Mouse (Mus musculus) C2C12 (cell line): ENCODE data around the gene Ubqln5. TPM values are rescaled to one million over a fixed set of nuclear protein-coding genes. Genes with fewer than 3 reads are reported as not detected.

Experiments used
- H3K27me3 ChIP-seq: one replicate; pipeline ENCODE4 v1.6.1; 2011; ENCODE audit not compliant: control insufficient read depth, insufficient read depth, insufficient read length
- H3K36me3 ChIP-seq: one replicate; pipeline ENCODE4 v1.6.1; 2011; ENCODE audit not compliant: control insufficient read depth, insufficient read depth
- H3K4me3 ChIP-seq: one replicate; pipeline ENCODE4 v1.5.1; 2011; ENCODE audit warnings: mild to moderate bottlenecking, control low read depth; ENCODE audit not compliant: poor library complexity, insufficient read depth, severe bottlenecking
- H3K79me2 ChIP-seq: one replicate; pipeline ENCODE4 v1.6.1; 2011; ENCODE audit not compliant: control insufficient read depth, insufficient read depth
- H3K79me3 ChIP-seq: one replicate; pipeline ENCODE4 v1.6.1; 2011; ENCODE audit warnings: low read depth, control low read depth
- H3ac ChIP-seq: one replicate; pipeline ENCODE3; 2011; ENCODE audit warnings: low read depth; ENCODE audit not compliant: control insufficient read depth, insufficient read length
- CEBPB ChIP-seq: IDR thresholded peaks from one replicate; pipeline ENCODE4 v1.6.1; 2011; ENCODE audit warnings: low read depth, mild to moderate bottlenecking, control low read depth, moderate library complexity
- CTCF ChIP-seq: IDR thresholded peaks from one replicate; pipeline ENCODE4 v1.5.1; 2011; ENCODE audit not compliant: control insufficient read depth, insufficient read depth, insufficient read length
- FOSL1 ChIP-seq: IDR thresholded peaks from one replicate; pipeline ENCODE4 v1.8.0; 2011; ENCODE audit warnings: mild to moderate bottlenecking, low read length; ENCODE audit not compliant: poor library complexity, insufficient read depth, severe bottlenecking
- MAX ChIP-seq: IDR thresholded peaks from one replicate; pipeline ENCODE4 v1.6.1; 2011; ENCODE audit warnings: mild to moderate bottlenecking, control low read depth
- MYOD1 ChIP-seq: IDR thresholded peaks from one replicate; pipeline ENCODE4 v1.6.1; 2011; ENCODE audit warnings: low read depth; ENCODE audit not compliant: control insufficient read depth, insufficient read length
- MYOG ChIP-seq: IDR thresholded peaks from one replicate; pipeline ENCODE4 v1.6.1; 2011; ENCODE audit not compliant: control insufficient read depth, insufficient read length; ENCODE audit errors: extremely low read depth
- USF1 ChIP-seq: IDR thresholded peaks from one replicate; pipeline ENCODE4 v1.6.1; 2011; ENCODE audit warnings: low read depth, mild to moderate bottlenecking, control low read depth, moderate library complexity
- long read RNA-seq, 2 experiments: library from polyadenylated mRNA; unstranded; transcript quantifications; one replicate each; pipeline ENCODE4 v2.0.0; 2019 to 2020
- polyA plus RNA-seq: library from polyadenylated mRNA; unstranded; fragments of >200 nt; fragmentation: generic; extraction: Trizol; gene quantifications from one replicate; pipeline ENCODE4 v1.2.1, GENCODE M21; 2012; ENCODE audit warnings: missing spikeins

Ubqln5 gene
- not detected for polyA plus RNA-seq
- long read RNA-seq, experiment 1 = 0 reads
- long read RNA-seq, experiment 2 = 0 reads

- TF ChIP-seq USF1 = no peak
- no peak for TF ChIP-seq MYOG
- TF ChIP-seq CEBPB = no peak
- no peak for TF ChIP-seq FOSL1
- no peak for TF ChIP-seq CTCF
- no peak for TF ChIP-seq MAX
- no peak for TF ChIP-seq MYOD1
- Histone ChIP-seq H3K79me3 (no peaks in the 10 kb centered on the region), H3K36me3 (no peaks in the 10 kb centered on the region), H3K79me2 (no peaks in the 10 kb centered on the region), H3ac (no peak within 1 kb of the TSS), H3K4me3 (no peak within 1 kb of the TSS), H3K27me3 (no peaks in the 10 kb centered on the region)
These were observed at the start of gene Ubqln5 for GRCm38 (mm10) chr7:104129726-104130125. Gene Ubqln5 (minus strand): TSS chr7:104129826.

DNA sequence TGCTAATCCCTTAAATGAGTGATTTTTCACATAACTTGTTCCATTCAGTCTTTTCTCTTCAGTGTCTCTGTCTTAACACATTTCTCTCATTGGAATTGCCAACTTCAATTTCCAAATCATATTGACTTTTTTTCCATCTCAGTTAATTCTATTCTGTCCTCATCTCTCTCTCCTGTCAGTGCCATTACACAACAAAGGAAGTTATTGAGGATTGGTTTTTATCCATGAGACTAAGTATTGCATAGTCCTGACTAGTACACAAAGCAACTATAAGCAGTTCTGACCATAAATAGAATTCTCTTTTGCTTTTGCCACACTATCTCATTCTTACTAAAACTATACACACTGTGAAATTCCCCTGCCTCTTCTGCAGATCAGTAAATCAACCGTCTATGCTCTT lies 49.4 kb upstream of the Ubqln5 start:
- Histone ChIP-seq H3K4me3 (no peak overlapping the region), H3K36me3 (no peaks in the 10 kb centered on the region), H3K79me2 (no peaks in the 10 kb centered on the region), H3K79me3 (no peaks in the 10 kb centered on the region), H3ac (no peak overlapping the region), H3K27me3 (no peaks in the 10 kb centered on the region)
- TF ChIP-seq MAX (no peak), USF1 (no peak), CTCF (no peak)

- Histone ChIP-seq H3ac (no peak overlapping the region), H3K79me3 (no peaks in the 10 kb centered on the region), H3K27me3 (no peaks in the 10 kb centered on the region), H3K79me2 (no peaks in the 10 kb centered on the region), H3K4me3 (no peak overlapping the region), H3K36me3 (no peaks in the 10 kb centered on the region)
- TF ChIP-seq USF1 = no peak
- no peak for TF ChIP-seq CEBPB
- no peak for TF ChIP-seq MYOD1
- no peak for TF ChIP-seq MYOG
- no peak for TF ChIP-seq MAX
- TF ChIP-seq CTCF = no peak
- TF ChIP-seq FOSL1 = no peak
These were observed 48.9 kb upstream of the Ubqln5 start for GRCm38 (mm10) chr7:104178422-104179054.

- TF ChIP-seq MYOG (no peak), MAX (no peak), FOSL1 (no peak), CEBPB (no peak), MYOD1 (no peak), CTCF (no peak), USF1 (no peak)
- Histone ChIP-seq H3K36me3 (no peaks in the 10 kb centered on the region), H3K4me3 (no peak overlapping the region), H3K79me2 (no peaks in the 10 kb centered on the region), H3K79me3 (no peaks in the 10 kb centered on the region), H3ac (no peak overlapping the region), H3K27me3 (no peaks in the 10 kb centered on the region)
These were observed 45.5 kb upstream of the Ubqln5 start for GRCm38 (mm10) chr7:104175085-104175484.

DNA sequence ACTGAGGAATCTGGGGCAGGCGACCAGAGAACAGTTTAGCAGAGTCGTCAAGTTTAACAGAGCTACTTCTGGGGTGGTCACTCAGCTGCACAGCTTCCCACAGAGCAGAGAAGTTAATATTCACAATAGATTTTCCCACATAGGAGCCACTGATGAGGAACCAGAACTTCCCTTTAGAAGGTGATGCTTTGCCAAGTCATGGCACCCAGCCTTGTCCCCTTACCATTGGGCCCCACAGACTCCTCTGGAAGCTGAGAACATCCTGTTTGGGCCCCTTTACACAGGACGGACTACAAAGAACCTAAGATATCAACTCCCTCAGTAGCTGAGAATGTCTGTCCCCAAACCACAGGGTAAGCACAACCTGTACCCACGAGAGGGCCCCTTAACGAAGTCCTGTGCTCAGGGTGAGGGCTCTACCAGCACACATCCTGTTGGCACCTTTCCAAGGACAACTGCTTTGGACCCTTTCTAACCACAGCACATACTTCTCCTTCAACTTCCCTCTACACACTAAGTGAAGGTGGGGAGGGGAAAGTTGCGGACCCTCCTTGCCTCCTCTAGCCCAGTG lies 40.1 kb upstream of the Ubqln5 start:
- H3K36me3 ChIP-seq = no peaks in the 10 kb centered on the region
- no peaks in the 10 kb centered on the region for H3K79me2 ChIP-seq
- H3ac ChIP-seq = no peak overlapping the region
- TF ChIP-seq USF1 = no peak
- no peak for TF ChIP-seq MYOG
- no peak for TF ChIP-seq CTCF
- no peak for TF ChIP-seq MYOD1
- TF ChIP-seq FOSL1 = no peak
- TF ChIP-seq MAX = no peak
- no peak for TF ChIP-seq CEBPB
- no peak overlapping the region for H3K4me3 ChIP-seq
- H3K27me3 ChIP-seq = no peaks in the 10 kb centered on the region
- no peaks in the 10 kb centered on the region for H3K79me3 ChIP-seq

GRCm38 (mm10) chr7:104167105-104167504 lies 37.5 kb upstream of the Ubqln5 start:
- no peaks in the 10 kb centered on the region for H3K36me3 ChIP-seq
- no peaks in the 10 kb centered on the region for H3K79me2 ChIP-seq
- TF ChIP-seq USF1 = no peak
- TF ChIP-seq MYOG = no peak
- TF ChIP-seq CTCF = no peak
- no peak for TF ChIP-seq MYOD1
- no peak for TF ChIP-seq CEBPB
- no peak overlapping the region for H3ac ChIP-seq
- H3K27me3 ChIP-seq = no peaks in the 10 kb centered on the region
- H3K4me3 ChIP-seq = no peak overlapping the region
- no peaks in the 10 kb centered on the region for H3K79me3 ChIP-seq
